Mouse (Mus musculus) gastrocnemius, postnatal 14 days (tissue): ENCODE measurements around the gene Sema4a. TPM values are rescaled to one million over a fixed set of nuclear protein-coding genes. Genes with fewer than 3 reads are reported as not detected.
"Not testable (repeated sequence)": the region's sequence is repeated elsewhere in the genome, so short reads cannot be mapped to it uniquely, and the experiment has no call there.

ENCODE experiments used
- DNase-seq: peaks from one replicate; pipeline ENCODE4 v3.0.0; 2021; ENCODE audit warnings: mixed read lengths
- intact Hi-C: fragments of 180-260 bp; cut with DNase I; formaldehyde crosslinking; loops from one replicate; pipeline ENCODE4 v1.15.1; 2025; ENCODE audit warnings: low total_unique reads
- total RNA-seq, 2 experiments: library from RNA; stranded (reverse); gene quantifications; 2 replicates each; pipeline ENCODE4 v1.2.3; 2021

The Sema4a gene
- total RNA-seq, 2 experiments from 2014 or later: 2.1 to 2.2 TPM

GRCm38 (mm10) chr3:88440500-88441381 is 20.2 kb downstream of the Sema4a start:
- intact Hi-C loops: no loop called here
- DNase-seq: no peak

GRCm38 (mm10) chr3:88439582-88439981 is 21.4 kb downstream of the Sema4a start:
- DNase-seq: no peak
- intact Hi-C loops: loop anchor here (5.0 kb wide), 1 partner anchor 33 kb away; no protein-coding TSS in a partner anchor

GRCm38 (mm10) chr3:88437454-88437853 is 23.5 kb downstream of the Sema4a start:
- intact Hi-C loops: loop anchor here (5.0 kb wide), 1 partner anchor 35 kb away; no protein-coding TSS in a partner anchor
- DNase-seq: no peak

- DNase-seq: peak; percentile 67
- intact Hi-C loops: loop anchor here (5.0 kb wide), 1 partner anchor 36 kb away; no protein-coding TSS in a partner anchor
Measured at GRCm38 (mm10) chr3:88436395-88437201, 24.4 kb downstream of the Sema4a start.

GRCm38 (mm10) chr3:88435515-88435914 is 25.5 kb downstream of the Sema4a start:
- intact Hi-C loops: loop anchor here (5.0 kb wide), 1 partner anchor 37 kb away; no protein-coding TSS in a partner anchor
- no peak for DNase-seq

- intact Hi-C loops, DNase-seq: not testable (repeated sequence)
Measured at GRCm38 (mm10) chr3:88428639-88429038, 32.3 kb downstream of the Sema4a start.

GRCm38 (mm10) chr3:88427342-88427905 is 33.6 kb downstream of the Sema4a start:
- DNase-seq: no peak
- intact Hi-C loops: no loop called here

GRCm38 (mm10) chr3:88425708-88426420 is 35.1 kb downstream of the Sema4a start:
- no peak for DNase-seq
- intact Hi-C loops: no loop called here

- intact Hi-C loops: no loop called here
- DNase-seq: no peak
Measured at GRCm38 (mm10) chr3:88425330-88425689, 35.7 kb downstream of the Sema4a start.

- intact Hi-C loops: no loop called here
- peak; percentile 91 for DNase-seq
Measured at GRCm38 (mm10) chr3:88424605-88425329, 36.2 kb downstream of the Sema4a start, which contains the start of gene Slc25a44. Gene Slc25a44 (minus strand): TSS chr3:88425139.

GRCm38 (mm10) chr3:88422020-88422720 is 38.8 kb downstream of the Sema4a start:
- no peak for DNase-seq
- intact Hi-C loops: no loop called here

GRCm38 (mm10) chr3:88420771-88421170 is 40.2 kb downstream of the Sema4a start:
- intact Hi-C loops: no loop called here

GRCm38 (mm10) chr3:88418016-88418415 is 43.0 kb downstream of the Sema4a start:
- intact Hi-C loops: no loop called here
- DNase-seq: no peak

More at GRCm38 (mm10) chr3:88420771-88421170, 40.2 kb downstream of the Sema4a start:
- no peak for DNase-seq

GRCm38 (mm10) chr3:88415668-88416067 is 45.3 kb downstream of the Sema4a start:
- intact Hi-C loops: no loop called here
- no peak for DNase-seq

GRCm38 (mm10) chr3:88412636-88413035 is 48.3 kb downstream of the Sema4a start:
- intact Hi-C loops: no loop called here

GRCm38 (mm10) chr3:88411681-88412080 is 49.3 kb downstream of the Sema4a start:
- DNase-seq: no peak
- intact Hi-C loops: no loop called here

More at GRCm38 (mm10) chr3:88412636-88413035, 48.3 kb downstream of the Sema4a start:
- no peak for DNase-seq

- no peak for DNase-seq
- intact Hi-C loops: no loop called here
Measured at GRCm38 (mm10) chr3:88410645-88411031, 50.3 kb downstream of the Sema4a start.
